Mouse (Mus musculus) E14TG2a.4 (cell line): Measurements from ENCODE around the gene Serpina3i.
"Not testable (repeated sequence)": the region's sequence is repeated elsewhere in the genome, so short reads cannot be mapped to it uniquely, and the experiment has no call there.

Source experiments
- H3K27me3 ChIP-seq: 2 replicates; pipeline ENCODE4 v1.6.1; 2014; ENCODE audit warnings: low read length, control low read depth; ENCODE audit not compliant: insufficient read depth
- H3K36me3 ChIP-seq: 2 replicates; pipeline ENCODE4 v1.6.1; 2014; ENCODE audit warnings: low read length, control low read depth; ENCODE audit not compliant: insufficient read depth
- H3K4me1 ChIP-seq: replicated peaks from 2 replicates; pipeline ENCODE4 v1.6.1; 2014; ENCODE audit warnings: low read depth, low read length, control low read depth
- H3K4me3 ChIP-seq: replicated peaks from 2 replicates; pipeline ENCODE4 v1.5.1; 2014; ENCODE audit warnings: mild to moderate bottlenecking, low read length
- H3K9me3 ChIP-seq: 2 replicates; pipeline ENCODE4 v1.6.1; 2014; ENCODE audit warnings: low read length, control low read depth
- CTCF ChIP-seq: conservative IDR thresholded peaks from 2 replicates; pipeline ENCODE4 v1.5.1; 2014; ENCODE audit warnings: low read length
- NANOG ChIP-seq: IDR thresholded peaks from 2 replicates; pipeline ENCODE4 v1.6.1; 2014; ENCODE audit warnings: borderline replicate concordance, low read length, mixed read lengths
- POU5F1 ChIP-seq: IDR thresholded peaks from 2 replicates; pipeline ENCODE4 v1.6.1; 2014; ENCODE audit warnings: low read length, borderline replicate concordance

Gene Serpina3i

GRCm38 (mm10) chr12:104235915-104236314, 27.0 kb upstream of the Serpina3i start, which contains the start of gene Serpina3g:
TSS of gene Serpina3g (plus strand) at chr12:104236245.
- H3K36me3 ChIP-seq, result no peaks in the 10 kb centered on the region

GRCm38 (mm10) chr12:104238048-104238447, 24.9 kb upstream of the Serpina3i start:
- H3K9me3 ChIP-seq, H3K4me3 ChIP-seq, H3K27me3 ChIP-seq, H3K4me1 ChIP-seq, H3K36me3 ChIP-seq: not testable (repeated sequence)

More at GRCm38 (mm10) chr12:104235915-104236314, 27.0 kb upstream of the Serpina3i start, which contains the start of gene Serpina3g:
- Histone ChIP-seq H3K4me3 (no peak within 1 kb of the TSS), H3K27me3 (no peaks in the 10 kb centered on the region), H3K9me3 (peaks cover 8% of the 10 kb centered on the region), H3K4me1 (no peaks in the 10 kb centered on the region)
- TF ChIP-seq NANOG (no peak), CTCF (no peak), POU5F1 (no peak)

GRCm38 (mm10) chr12:104243307-104243706, 19.6 kb upstream of the Serpina3i start:
- peaks cover 25% of the 10 kb centered on the region for H3K4me1 ChIP-seq

GRCm38 (mm10) chr12:104245092-104245491, 17.8 kb upstream of the Serpina3i start:
- H3K4me1 ChIP-seq, result peaks cover 32% of the 10 kb centered on the region

More at GRCm38 (mm10) chr12:104243307-104243706, 19.6 kb upstream of the Serpina3i start:
- no peaks in the 10 kb centered on the region for H3K9me3 ChIP-seq
- no peak for TF ChIP-seq NANOG
- TF ChIP-seq CTCF, result no peak
- no peak for TF ChIP-seq POU5F1
- no peak overlapping the region for H3K4me3 ChIP-seq
- H3K36me3 ChIP-seq, result no peaks in the 10 kb centered on the region
- H3K27me3 ChIP-seq, result no peaks in the 10 kb centered on the region

GRCm38 (mm10) chr12:104245595-104245994, 17.3 kb upstream of the Serpina3i start:
- H3K36me3 ChIP-seq, result no peaks in the 10 kb centered on the region
- no peaks in the 10 kb centered on the region for H3K9me3 ChIP-seq
- H3K4me3 ChIP-seq, result no peak overlapping the region
- peaks cover 32% of the 10 kb centered on the region for H3K4me1 ChIP-seq
- H3K27me3 ChIP-seq, result no peaks in the 10 kb centered on the region
- TF ChIP-seq NANOG, result no peak
- no peak for TF ChIP-seq CTCF
- no peak for TF ChIP-seq POU5F1

More at GRCm38 (mm10) chr12:104245092-104245491, 17.8 kb upstream of the Serpina3i start:
- Histone ChIP-seq H3K27me3 (no peaks in the 10 kb centered on the region), H3K36me3 (no peaks in the 10 kb centered on the region), H3K9me3 (no peaks in the 10 kb centered on the region), H3K4me3 (no peak overlapping the region)
- 0 out of 2 replicates have a peak, but pooled peaks have one; percentile 7 for TF ChIP-seq CTCF
- no peak for TF ChIP-seq POU5F1

GRCm38 (mm10) chr12:104247553-104248002, 15.3 kb upstream of the Serpina3i start:
- Histone ChIP-seq H3K9me3 (no peaks in the 10 kb centered on the region), H3K27me3 (no peaks in the 10 kb centered on the region), H3K36me3 (no peaks in the 10 kb centered on the region), H3K4me1 (peaks cover 32% of the 10 kb centered on the region), H3K4me3 (0 out of 2 replicates have a peak overlapping the region, but pooled peaks have one; percentile 35)
- TF ChIP-seq NANOG (no peak), CTCF (no peak), POU5F1 (no peak)

- no peaks in the 10 kb centered on the region for H3K27me3 ChIP-seq
- H3K9me3 ChIP-seq, result no peaks in the 10 kb centered on the region
- H3K4me1 ChIP-seq, result peaks cover 32% of the 10 kb centered on the region
- 0 out of 2 replicates have a peak overlapping the region, but pooled peaks have one; percentile 35 for H3K4me3 ChIP-seq
- H3K36me3 ChIP-seq, result no peaks in the 10 kb centered on the region
- no peak for TF ChIP-seq CTCF
- TF ChIP-seq NANOG, result no peak
- TF ChIP-seq POU5F1, result no peak
These were observed 14.7 kb upstream of the Serpina3i start for GRCm38 (mm10) chr12:104248231-104248630.

- Histone ChIP-seq H3K4me1 (peaks cover 46% of the 10 kb centered on the region), H3K36me3 (peaks cover 10% of the 10 kb centered on the region; the same call in 1 of the 2 replicates), H3K27me3 (no peaks in the 10 kb centered on the region), H3K9me3 (peaks cover 7% of the 10 kb centered on the region; the same call in 1 of the 2 replicates), H3K4me3 (no peak overlapping the region)
- TF ChIP-seq POU5F1, result no peak
- no peak for TF ChIP-seq NANOG
- TF ChIP-seq CTCF, result no peak
These were observed 1.9 kb upstream of the Serpina3i start for GRCm38 (mm10) chr12:104261041-104261440.

GRCm38 (mm10) chr12:104266374-104266773, 3.5 kb downstream of the Serpina3i start:
- H3K4me1 ChIP-seq, result peaks cover 35% of the 10 kb centered on the region
- H3K9me3 ChIP-seq, result peaks cover 16% of the 10 kb centered on the region; the same call in 1 of the 2 replicates
- no peaks in the 10 kb centered on the region for H3K27me3 ChIP-seq
- no peak overlapping the region for H3K4me3 ChIP-seq
- TF ChIP-seq POU5F1 (no peak), NANOG (no peak)
- peaks cover 17% of the 10 kb centered on the region; the same call in 1 of the 2 replicates for H3K36me3 ChIP-seq
